Mouse (Mus musculus) urinary bladder, postnatal 36 days (tissue): ENCODE results near the gene Stk24.
A peak's percentile ranks its signal among the peaks of the same experiment; 100 is the strongest.

Experiments used
- DNase-seq, 2 experiments: peaks; one replicate each; pipeline ENCODE4 v3.0.0; 2022; ENCODE audit warnings: low spot score in 2 of 2, mixed read lengths in 1 of 2

The Stk24 gene

GRCm38 (mm10) chr14:121379116-121379826 lies 540 bp downstream of the Stk24 start:
- peak; percentile 78 to 79 for DNase-seq

- DNase-seq = peak; percentile 58 to 65
These were observed 1.3 kb downstream of the Stk24 start for GRCm38 (mm10) chr14:121378243-121379115.

- DNase-seq = no peak
These were observed 3.2 kb downstream of the Stk24 start for GRCm38 (mm10) chr14:121376566-121376965.

- no peak for DNase-seq
These were observed 5.9 kb downstream of the Stk24 start for GRCm38 (mm10) chr14:121373901-121374300.

- no peak for DNase-seq
These were observed 6.8 kb downstream of the Stk24 start for GRCm38 (mm10) chr14:121373020-121373419.

GRCm38 (mm10) chr14:121371911-121372820 lies 7.6 kb downstream of the Stk24 start:
- no peak for DNase-seq

GRCm38 (mm10) chr14:121369385-121369784 lies 10.4 kb downstream of the Stk24 start:
- DNase-seq = no peak

- no peak for DNase-seq
These were observed 11.6 kb downstream of the Stk24 start for GRCm38 (mm10) chr14:121368108-121368705.

- DNase-seq = no peak
These were observed 13.7 kb downstream of the Stk24 start for GRCm38 (mm10) chr14:121365991-121366728.

- no peak for DNase-seq
These were observed 14.4 kb downstream of the Stk24 start for GRCm38 (mm10) chr14:121365390-121365789.

- DNase-seq = no peak
These were observed 15.5 kb downstream of the Stk24 start for GRCm38 (mm10) chr14:121364282-121364681.

- DNase-seq = peak in 1 of 2 experiments; percentile 76
These were observed 18.3 kb downstream of the Stk24 start for GRCm38 (mm10) chr14:121361319-121362114.

GRCm38 (mm10) chr14:121359850-121360249 lies 20.0 kb downstream of the Stk24 start:
- no peak for DNase-seq

GRCm38 (mm10) chr14:121359015-121359414 lies 20.8 kb downstream of the Stk24 start:
- DNase-seq = no peak

GRCm38 (mm10) chr14:121358327-121358726 lies 21.5 kb downstream of the Stk24 start:
- no peak for DNase-seq

GRCm38 (mm10) chr14:121356336-121356862 lies 23.4 kb downstream of the Stk24 start:
- DNase-seq = no peak

- no peak for DNase-seq
These were observed 24.1 kb downstream of the Stk24 start for GRCm38 (mm10) chr14:121355732-121356131.

- DNase-seq = no peak
These were observed 26.0 kb downstream of the Stk24 start for GRCm38 (mm10) chr14:121353648-121354377.

- DNase-seq = no peak
These were observed 27.1 kb downstream of the Stk24 start for GRCm38 (mm10) chr14:121352744-121353143.
